Mouse (Mus musculus) midbrain, embryonic 14.5 days (tissue): Measurements from ENCODE around the gene 2310061I04Rik. TPM values are rescaled to one million over a fixed set of nuclear protein-coding genes. Genes with fewer than 3 reads are reported as not detected.

ENCODE experiments used
- ATAC-seq: fragments of 200-750 bp; cut with Nextera tagmentation; 2 replicates; pipeline ENCODE4 v1.8.0; 2017; ENCODE audit warnings: moderate number of reproducible peaks, moderate library complexity; ENCODE audit not compliant: low FRiP score, low TSS enrichment
- DNase-seq: peaks from one replicate; pipeline ENCODE4 v3.0.0-alpha.2; 2015
- H3K27ac ChIP-seq: fragments of 300-500 bp; sonication (generic); replicated peaks from 2 replicates; pipeline ENCODE4 v1.5.1; 2014; ENCODE audit warnings: mild to moderate bottlenecking, low read depth, low read length, moderate library complexity
- H3K27me3 ChIP-seq: fragments of 300-500 bp; sonication (generic); 2 replicates; pipeline ENCODE4 v1.6.1; 2014; ENCODE audit warnings: low read length, control low read depth, mixed read lengths; ENCODE audit not compliant: control insufficient read depth, insufficient read depth
- H3K36me3 ChIP-seq: fragments of 300-500 bp; sonication (generic); 2 replicates; pipeline ENCODE4 v1.6.1; 2014; ENCODE audit warnings: low read length, control low read depth; ENCODE audit not compliant: control insufficient read depth, insufficient read depth
- H3K4me1 ChIP-seq: fragments of 300-500 bp; sonication (generic); 2 replicates; pipeline ENCODE4 v1.6.1; 2014; ENCODE audit warnings: mild to moderate bottlenecking, antibody characterized with exemption, low read length, control low read depth; ENCODE audit not compliant: control insufficient read depth, insufficient read depth
- H3K4me2 ChIP-seq: fragments of 300-500 bp; sonication (generic); 2 replicates; pipeline ENCODE4 v1.6.1; 2014; ENCODE audit warnings: mild to moderate bottlenecking, low read length, moderate library complexity
- H3K4me3 ChIP-seq: fragments of 300-500 bp; sonication (generic); replicated peaks from 2 replicates; pipeline ENCODE4 v1.5.1; 2014; ENCODE audit warnings: low read depth, low read length
- H3K9ac ChIP-seq: fragments of 300-500 bp; sonication (generic); replicated peaks from 2 replicates; pipeline ENCODE4 v1.6.1; 2014; ENCODE audit warnings: mild to moderate bottlenecking, low read length, moderate library complexity
- H3K9me3 ChIP-seq: fragments of 300-500 bp; sonication (generic); 2 replicates; pipeline ENCODE4 v1.6.1; 2016; ENCODE audit warnings: low read length, control low read depth, mixed read lengths; ENCODE audit not compliant: control insufficient read depth
- WGBS: fragments of 180-500 bp; shearing (Covaris S2); extraction: QIAGEN DNeasy Blood & Tissue Kit; methylation state at CpG from one replicate; pipeline ENCODE4 v1.1.7; 2014; 5-methylcytosine and 5-hydroxymethylcytosine counted together
- polyA plus RNA-seq: library from polyadenylated mRNA; unstranded; fragments of >200 nt; fragmentation: Nextera tagmentation; extraction: Ambion mirVana; gene quantifications from 2 replicates; pipeline ENCODE4 v1.2.1, GENCODE M21; 2014

Gene 2310061I04Rik
- polyA plus RNA-seq, 1 experiment from 2014 or later, result 50.7 TPM

DNA sequence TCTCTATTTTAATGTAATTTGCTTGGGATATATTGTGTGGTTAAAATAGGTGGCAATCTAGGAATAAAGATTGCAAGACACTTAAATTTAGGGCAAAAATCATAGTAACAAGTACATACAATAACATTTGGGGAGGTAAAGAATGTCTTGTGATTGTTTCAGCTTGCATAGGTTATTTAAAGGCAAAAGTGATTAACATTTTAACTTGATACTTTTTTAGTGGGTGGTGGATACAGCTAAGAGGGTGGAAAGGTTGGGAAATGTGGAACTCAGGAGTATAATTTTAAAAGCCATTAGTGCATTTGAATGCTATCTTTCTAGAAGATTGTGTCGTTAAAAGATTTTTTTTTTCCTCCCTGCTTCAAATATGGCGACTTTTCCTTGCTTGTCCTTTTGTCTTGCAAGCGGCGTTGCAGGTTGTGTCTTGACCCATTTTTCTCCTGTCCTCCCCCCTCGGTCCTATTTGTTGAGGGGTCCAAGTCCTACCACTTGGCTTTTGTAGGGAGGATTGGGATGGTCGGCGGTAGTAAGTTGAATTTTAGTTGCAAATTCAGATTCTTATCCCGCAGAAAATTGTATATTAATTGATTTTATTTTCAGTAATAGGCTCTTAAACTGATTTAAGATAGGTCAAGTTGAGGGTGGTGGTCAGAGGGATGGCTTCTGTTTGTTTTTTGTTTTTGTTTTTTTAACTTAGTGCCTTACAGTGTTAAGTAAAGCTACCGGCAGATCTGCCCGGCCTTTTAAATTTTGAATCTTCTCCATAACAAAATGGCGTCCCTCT lies 21.2 kb upstream of the 2310061I04Rik start:
- H3K4me2 ChIP-seq, result peak overlapping the region; percentile 65
- 0% methylated on average over 11 of the region's 11 CpGs for WGBS
- no peaks in the 10 kb centered on the region for H3K27me3 ChIP-seq
- H3K9me3 ChIP-seq, result no peaks in the 10 kb centered on the region
- H3K4me1 ChIP-seq, result peaks cover 34% of the 10 kb centered on the region
- ATAC-seq, result no peak
- peak overlapping the region; percentile 79 for H3K4me3 ChIP-seq
- H3K27ac ChIP-seq, result peak overlapping the region; percentile 92
- peaks cover 9% of the 10 kb centered on the region for H3K36me3 ChIP-seq
- DNase-seq, result peak; percentile 84
- peak overlapping the region; percentile 99 for H3K9ac ChIP-seq

DNA sequence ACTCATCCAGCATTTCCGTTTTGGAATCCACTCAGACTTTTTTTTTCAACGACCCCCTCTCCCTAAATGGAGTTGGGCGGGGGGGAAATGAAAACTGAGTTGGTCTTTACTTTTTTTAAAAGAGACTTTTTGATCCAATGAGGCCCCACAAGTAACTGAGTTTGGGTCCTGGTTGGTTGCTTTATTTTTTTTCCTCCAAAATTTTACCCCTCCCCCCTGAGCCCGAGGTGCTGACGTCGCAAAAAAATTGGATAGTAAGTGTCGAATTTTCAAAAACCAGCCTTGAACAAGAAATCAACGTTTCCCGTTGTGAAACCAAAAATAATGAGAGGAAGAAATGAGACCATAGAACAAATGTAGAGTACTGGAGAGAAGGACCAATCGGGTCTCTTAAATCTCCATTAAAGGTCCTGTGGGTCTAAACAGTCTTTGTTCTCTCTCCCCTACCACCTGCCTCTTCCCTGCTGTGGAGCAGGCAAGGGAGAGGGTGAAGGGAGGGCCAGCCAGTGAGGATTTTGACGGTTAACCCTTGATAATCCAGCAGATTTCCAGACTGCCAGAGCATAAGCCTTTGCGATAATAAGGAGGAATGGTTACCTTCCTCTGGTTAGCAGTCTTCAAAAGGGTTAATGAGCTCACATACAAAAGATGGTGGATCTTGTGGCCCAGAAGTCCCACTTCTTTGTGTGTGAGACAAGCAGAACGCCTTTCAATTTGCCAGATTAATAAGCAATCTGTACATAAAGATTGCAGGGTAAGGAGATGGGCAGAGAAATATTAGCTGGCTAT lies 20.4 kb upstream of the 2310061I04Rik start:
- peak overlapping the region; percentile 99 for H3K9ac ChIP-seq
- H3K27me3 ChIP-seq, result no peaks in the 10 kb centered on the region
- peaks cover 34% of the 10 kb centered on the region for H3K4me1 ChIP-seq
- no peaks in the 10 kb centered on the region for H3K9me3 ChIP-seq
- H3K27ac ChIP-seq, result peak overlapping the region; percentile 92
- peak overlapping the region; percentile 79 for H3K4me3 ChIP-seq
- DNase-seq (peak; percentile 89), ATAC-seq (peak; percentile 13)
- H3K4me2 ChIP-seq, result peak overlapping the region; percentile 65
- H3K36me3 ChIP-seq, result peaks cover 13% of the 10 kb centered on the region
- WGBS, result under 1% methylated on average over 13 of the region's 13 CpGs

DNA sequence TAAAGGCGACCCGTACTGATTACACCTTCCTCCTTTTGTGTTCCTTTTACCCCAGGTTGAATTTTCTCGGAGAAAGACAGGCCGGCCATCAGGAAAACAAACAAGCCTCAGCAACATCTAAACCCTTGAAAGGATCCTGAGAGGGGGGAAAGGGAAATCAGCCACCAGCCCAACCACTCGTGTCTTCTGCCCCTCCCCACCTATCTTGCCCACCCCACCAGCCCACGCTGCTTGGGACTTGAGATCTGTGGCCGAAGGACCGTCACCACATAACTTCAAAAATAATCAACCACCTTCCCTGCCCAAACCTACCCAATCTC lies 19.9 kb upstream of the 2310061I04Rik start:
- Histone ChIP-seq H3K4me1 (peaks cover 34% of the 10 kb centered on the region), H3K4me2 (peak overlapping the region; percentile 65), H3K9me3 (no peaks in the 10 kb centered on the region), H3K27ac (peak overlapping the region; percentile 92), H3K36me3 (peaks cover 15% of the 10 kb centered on the region), H3K27me3 (no peaks in the 10 kb centered on the region), H3K9ac (peak overlapping the region; percentile 99), H3K4me3 (peak overlapping the region; percentile 79)
- DNase-seq, result peak; percentile 63
- WGBS, result 0% methylated on average over 8 of the region's 8 CpGs
- ATAC-seq, result no peak

GRCm38 (mm10) chr17:35916297-35917142 lies 19.3 kb upstream of the 2310061I04Rik start, which contains the start of the genes Mrps18b and Ppp1r10:
Gene Mrps18b (minus strand): TSS chr17:35916389.
Gene Ppp1r10 (plus strand): TSS chr17:35916434.
- peak within 1 kb of the TSS; percentile 99 for H3K9ac ChIP-seq
- peaks cover 28% of the 10 kb centered on the region for H3K4me1 ChIP-seq
- H3K27ac ChIP-seq, result peak within 1 kb of the TSS; percentile 92
- peaks cover 15% of the 10 kb centered on the region for H3K36me3 ChIP-seq
- peak within 1 kb of the TSS; percentile 76 for H3K4me2 ChIP-seq
- H3K4me3 ChIP-seq, result peak within 1 kb of the TSS; percentile 79
- H3K27me3 ChIP-seq, result no peaks in the 10 kb centered on the region
- no peaks in the 10 kb centered on the region for H3K9me3 ChIP-seq
- under 1% methylated on average over 83 of the region's 83 CpGs for WGBS
- peak; percentile 100 for DNase-seq
- peak; percentile 94 for ATAC-seq

- DNase-seq, result no peak
- H3K27ac ChIP-seq, result peak overlapping the region; percentile 92
- peak overlapping the region; percentile 79 for H3K4me3 ChIP-seq
- H3K9ac ChIP-seq, result peak overlapping the region; percentile 99
- peaks cover 15% of the 10 kb centered on the region for H3K36me3 ChIP-seq
- H3K4me2 ChIP-seq, result peak overlapping the region; percentile 76
- WGBS, result 5% methylated on average over 28 of the region's 28 CpGs
- peaks cover 20% of the 10 kb centered on the region for H3K4me1 ChIP-seq
- no peak; the same call in 1 of the 2 replicates for ATAC-seq
- no peaks in the 10 kb centered on the region for H3K27me3 ChIP-seq
- no peaks in the 10 kb centered on the region for H3K9me3 ChIP-seq
Measured at GRCm38 (mm10) chr17:35915538-35916296, 18.5 kb upstream of the 2310061I04Rik start.

DNA sequence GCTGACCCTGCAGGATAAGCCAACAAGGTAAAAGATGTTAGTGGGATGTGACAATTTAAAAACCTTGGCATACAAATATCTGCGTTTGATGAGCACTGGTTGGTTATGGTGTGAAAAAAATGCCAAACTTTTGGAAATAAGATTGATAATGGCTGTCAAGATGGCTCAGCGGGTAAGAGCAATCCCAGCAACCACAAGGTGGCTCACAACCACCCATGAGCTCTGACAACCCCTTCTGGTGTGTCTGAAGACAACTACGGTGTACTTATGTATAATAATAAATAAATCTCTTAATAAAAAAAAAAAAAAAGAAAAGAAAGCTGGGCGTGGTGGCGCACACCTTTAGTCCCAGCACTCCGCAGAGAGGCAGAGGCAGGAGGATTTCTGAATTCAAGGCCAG lies 17.7 kb upstream of the 2310061I04Rik start:
- ATAC-seq, result no peak
- Histone ChIP-seq H3K9ac (no peak overlapping the region), H3K27ac (no peak overlapping the region), H3K36me3 (peaks cover 15% of the 10 kb centered on the region), H3K27me3 (no peaks in the 10 kb centered on the region), H3K9me3 (no peaks in the 10 kb centered on the region), H3K4me1 (peaks cover 12% of the 10 kb centered on the region), H3K4me2 (peak overlapping the region; percentile 76), H3K4me3 (no peak overlapping the region)
- no peak for DNase-seq
- 83% methylated on average over 6 of the region's 6 CpGs for WGBS

DNA sequence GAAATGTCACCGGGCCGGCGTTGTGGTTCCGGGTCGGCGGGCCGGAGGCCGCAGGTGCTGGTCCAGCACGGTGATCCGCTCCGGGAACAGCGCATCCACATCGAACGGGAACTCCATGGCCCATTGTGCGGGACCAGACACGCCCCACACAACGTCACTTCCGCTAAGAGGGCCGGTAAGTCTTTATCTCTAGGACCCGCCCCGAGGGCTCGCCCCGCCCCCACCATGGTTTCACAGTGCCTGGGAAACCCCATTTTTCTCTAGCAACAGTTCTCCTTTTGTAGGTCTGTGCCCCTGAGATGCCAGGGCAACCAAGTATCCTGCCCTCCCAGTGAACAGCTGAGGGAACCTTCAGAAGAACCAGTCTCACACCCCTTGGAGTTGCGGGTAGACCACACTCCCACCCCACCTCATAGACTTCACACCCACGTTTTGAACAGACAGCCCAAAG lies 12.7 kb upstream of the 2310061I04Rik start, which contains the start of gene Atat1:
Atat1 (minus strand) TSS at position 157 of the 451 bp plus-strand sequence.
- DNase-seq (peak; percentile 97), ATAC-seq (peak; percentile 91)
- Histone ChIP-seq H3K36me3 (peaks cover 50% of the 10 kb centered on the region), H3K4me1 (peaks cover 16% of the 10 kb centered on the region), H3K4me3 (peak within 1 kb of the TSS; percentile 77), H3K4me2 (peak within 1 kb of the TSS; percentile 87), H3K27ac (peak within 1 kb of the TSS; percentile 84), H3K27me3 (no peaks in the 10 kb centered on the region), H3K9ac (peak within 1 kb of the TSS; percentile 81), H3K9me3 (no peaks in the 10 kb centered on the region)
- 4% methylated on average over 25 of the region's 25 CpGs for WGBS
